Comparison of ENCODE assay signal across 1 mouse cellular context in the genomic region with DNA sequence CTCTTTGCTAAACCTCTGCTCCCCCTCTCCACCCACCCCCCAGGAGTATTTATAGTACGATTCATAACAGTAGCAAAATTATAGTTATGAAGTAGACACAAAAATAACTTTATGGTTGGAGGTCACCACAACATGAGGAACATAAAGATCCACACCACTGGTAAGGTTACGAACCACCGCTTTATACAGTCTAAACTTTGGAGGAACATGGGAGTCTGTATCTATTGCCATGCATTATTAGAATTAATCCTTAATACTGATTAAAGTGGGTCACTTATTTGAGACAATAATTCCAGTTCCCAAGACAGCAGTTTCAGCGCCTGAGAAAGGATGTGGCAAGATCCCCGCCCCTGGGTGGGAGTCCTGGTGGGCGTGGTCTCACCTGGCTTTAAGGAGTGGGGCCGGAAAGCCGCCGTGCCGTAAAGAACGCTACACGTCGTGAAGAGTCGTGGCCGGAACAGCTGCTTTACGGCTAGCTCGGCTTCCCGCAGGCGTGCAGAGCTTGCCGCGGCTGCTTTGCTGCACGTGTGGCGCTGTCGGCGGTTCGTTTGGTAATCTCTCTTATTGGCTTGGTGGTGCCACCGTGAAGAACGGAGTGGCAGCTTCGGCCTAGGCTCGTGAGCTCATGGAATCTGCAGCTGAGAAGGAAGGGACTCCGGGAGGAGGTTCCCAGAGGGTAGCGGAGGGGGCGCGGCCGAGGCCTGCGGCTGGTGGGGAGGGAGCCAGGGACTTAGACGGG.
A peak's percentile ranks its signal among the peaks of the same experiment; 100 is the strongest.
TF ChIP-seq lines count a peak whose summit lies in the region.

A gene (plus strand): TSS at position 463 of the 739 bp plus-strand sequence.

TF ChIP-seq in MEL, 35 proteins besides CTCF, POLR2A, EP300 and RAD21 (continued from another document):
- TF ChIP-seq SMC3 (IDR thresholded peaks at IDR 0.05; ENCODE audit: low read depth, low read length) (no peak), E2F4 (IDR thresholded peaks at IDR 0.05; ENCODE audit: borderline replicate concordance, low read depth, low read length) (no peak), TAL1 (IDR thresholded peaks at IDR 0.05; ENCODE audit: low read length) (no peak), JUND (IDR thresholded peaks at IDR 0.05; ENCODE audit: low read depth, low read length) (no peak), MAZ (IDR thresholded peaks at IDR 0.05; ENCODE audit: low read depth, low read length) (peak; percentile 58; the same call in 1 of the 2 replicates), GATA1 (IDR thresholded peaks at IDR 0.05; ENCODE audit: low read depth, low read length) (no peak), ZC3H11A (IDR thresholded peaks at IDR 0.05; ENCODE audit: low read depth, low read length) (no peak), RCOR1 (IDR thresholded peaks at IDR 0.05; ENCODE audit: low read depth, low read length) (no peak), HCFC1 (IDR thresholded peaks at IDR 0.05; ENCODE audit: low read depth, low read length) (peak; percentile 93), NELFE (IDR thresholded peaks at IDR 0.05; ENCODE audit: low read depth, low read length) (peak; percentile 79), ELF1 (IDR thresholded peaks at IDR 0.05; ENCODE audit: low read depth, low read length) (peak; percentile 69), BHLHE40 (IDR thresholded peaks at IDR 0.05; ENCODE audit: borderline replicate concordance, low read depth, low read length) (peak; percentile 85)
